Mouse (Mus musculus) 3134 (cell line): Measurements from ENCODE around the gene Fstl4.

ENCODE experiments used
- DNase-seq: peaks from one replicate; pipeline ENCODE4 v3.0.0-alpha.2; 2011; ENCODE audit warnings: low spot score; ENCODE audit not compliant: insufficient read length; ENCODE audit errors: extremely low read depth

Fstl4 gene

DNA sequence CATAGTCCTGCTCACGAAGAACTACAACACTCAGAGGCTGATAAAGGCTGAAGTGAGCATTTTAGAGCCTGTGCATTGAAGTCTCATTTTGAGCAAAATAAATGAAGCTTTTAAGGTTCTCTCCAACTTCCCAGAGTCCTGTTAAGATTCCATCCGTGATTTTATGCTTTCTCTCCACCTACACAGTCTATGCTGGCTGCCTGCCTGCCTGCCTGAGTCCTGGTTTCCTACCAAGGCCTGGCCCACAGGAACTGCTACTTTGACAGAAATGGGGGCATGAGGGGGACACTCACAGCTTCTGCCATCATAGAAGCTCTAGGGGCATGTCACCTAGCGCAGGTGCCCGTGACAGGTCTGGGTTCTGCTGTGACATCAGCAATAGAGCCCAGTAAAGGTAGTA, 125.1 kb downstream of the Fstl4 start:
- no peak for DNase-seq

- DNase-seq, result no peak
Measured at GRCm38 (mm10) chr11:52890156-52890555, 125.7 kb downstream of the Fstl4 start.

- DNase-seq, result no peak
Measured at GRCm38 (mm10) chr11:52904101-52904500, 139.7 kb downstream of the Fstl4 start.

GRCm38 (mm10) chr11:52910788-52911187, 146.4 kb downstream of the Fstl4 start:
- DNase-seq, result no peak

DNA sequence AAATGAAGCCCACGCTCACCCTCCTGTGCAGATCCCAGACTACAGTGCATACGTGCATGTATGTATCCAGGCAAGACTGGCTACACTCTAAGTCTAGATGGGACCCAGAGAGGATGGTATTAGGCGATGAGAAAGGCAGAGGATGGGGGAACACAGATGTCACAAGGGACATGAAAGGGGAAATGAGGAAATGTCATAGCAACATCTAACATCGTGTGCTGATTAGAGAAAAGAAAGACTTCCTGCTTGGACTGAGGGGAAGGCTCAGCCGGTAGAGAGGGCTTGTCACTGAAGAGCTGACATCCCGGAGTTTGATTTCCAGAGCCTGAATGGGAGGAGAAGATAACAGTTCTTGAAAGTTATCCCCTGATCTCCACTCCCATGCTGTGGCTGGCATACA, 150.0 kb downstream of the Fstl4 start:
- no peak for DNase-seq

GRCm38 (mm10) chr11:52915648-52916047, 151.2 kb downstream of the Fstl4 start:
- no peak for DNase-seq

DNA sequence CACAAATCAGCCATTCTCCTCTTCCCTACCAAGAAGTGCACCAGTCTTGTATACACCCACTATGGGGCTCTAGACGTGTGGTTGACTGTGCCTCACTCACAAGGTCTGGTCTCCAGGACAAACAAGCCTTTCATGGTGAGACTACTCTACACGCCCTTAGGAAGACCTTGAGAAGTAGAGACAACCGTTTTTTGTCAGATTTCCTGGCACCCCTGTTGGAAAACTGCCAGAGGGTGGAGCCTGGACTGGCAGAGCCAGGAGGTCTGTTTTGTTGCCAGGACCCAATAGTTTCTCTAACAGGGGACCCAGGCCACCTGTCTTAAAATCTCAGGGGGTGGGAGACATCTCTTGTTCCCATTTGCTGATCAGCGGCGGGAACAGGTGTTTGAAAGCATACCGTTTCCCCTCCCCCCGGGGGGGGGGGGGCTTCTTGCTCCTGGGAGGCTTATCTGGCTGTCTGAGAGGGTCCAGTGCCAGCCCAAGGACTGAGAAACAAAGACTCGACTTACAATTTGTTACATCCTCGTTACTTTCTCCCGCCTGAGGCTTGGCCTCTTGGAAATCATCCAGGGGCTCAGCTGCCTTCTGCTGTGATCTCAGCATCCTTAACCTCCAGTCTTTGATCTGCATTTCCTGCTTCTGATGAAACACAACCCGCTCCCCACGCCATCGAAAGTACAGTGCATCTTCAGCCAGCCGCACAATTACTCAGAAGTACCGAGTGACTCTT, 155.0 kb downstream of the Fstl4 start:
- no peak for DNase-seq

- DNase-seq, result no peak
Measured at GRCm38 (mm10) chr11:52924196-52924595, 159.8 kb downstream of the Fstl4 start.

DNA sequence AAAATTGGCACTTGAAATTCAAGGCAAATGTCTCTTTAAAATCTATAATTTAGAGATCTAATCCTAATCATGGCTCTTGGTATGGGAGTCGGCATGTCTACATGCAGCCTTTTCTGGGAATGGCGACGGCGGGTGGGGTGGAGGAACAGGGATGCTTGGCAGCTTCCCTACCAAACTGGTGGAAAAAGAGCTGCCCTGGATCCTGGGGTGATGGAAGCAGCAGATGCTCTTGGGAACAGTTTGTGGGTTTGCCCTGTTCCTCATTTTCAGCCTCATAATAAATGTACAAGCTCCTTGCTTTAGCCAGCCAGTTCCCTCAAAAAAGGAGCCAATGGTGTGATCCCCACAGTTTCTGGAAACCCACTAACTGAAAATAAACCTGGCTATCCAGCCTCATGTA, 163.9 kb downstream of the Fstl4 start:
- no peak for DNase-seq

DNA sequence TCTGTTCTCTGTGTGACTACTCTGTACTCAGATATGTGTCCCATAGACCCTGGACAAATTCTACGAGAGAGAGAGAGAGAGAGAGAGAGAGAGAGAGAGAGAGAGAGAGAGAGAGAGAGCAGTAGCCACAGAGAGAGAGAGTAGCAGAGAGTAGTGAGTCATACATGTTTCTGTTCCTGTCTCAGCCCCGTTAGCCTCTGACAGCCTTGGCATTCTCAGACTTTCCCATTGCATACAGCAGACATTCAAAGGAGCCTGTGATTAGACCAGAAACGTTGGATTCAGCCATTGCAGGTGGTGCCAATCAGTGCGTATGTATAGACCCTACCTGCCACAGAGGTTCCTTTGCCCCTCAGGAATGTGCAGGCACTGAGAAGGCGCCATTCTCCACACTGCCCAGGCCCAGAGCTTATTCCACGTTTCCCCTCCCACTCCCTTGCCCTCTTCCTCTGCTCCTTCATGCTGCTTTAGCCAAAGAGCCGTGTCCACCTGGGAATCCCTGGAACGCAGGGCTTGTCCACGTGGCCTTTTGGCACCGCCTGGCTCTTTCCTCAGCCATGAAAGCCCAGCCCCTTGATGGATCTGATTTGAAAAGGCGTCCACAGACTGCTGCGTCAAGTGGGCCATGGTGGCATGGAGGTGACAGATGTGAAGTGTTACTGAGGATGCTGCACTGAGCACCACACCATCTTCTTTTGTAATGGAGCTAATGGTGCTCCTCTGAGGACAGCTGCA, 175.1 kb downstream of the Fstl4 start:
- no peak for DNase-seq

DNA sequence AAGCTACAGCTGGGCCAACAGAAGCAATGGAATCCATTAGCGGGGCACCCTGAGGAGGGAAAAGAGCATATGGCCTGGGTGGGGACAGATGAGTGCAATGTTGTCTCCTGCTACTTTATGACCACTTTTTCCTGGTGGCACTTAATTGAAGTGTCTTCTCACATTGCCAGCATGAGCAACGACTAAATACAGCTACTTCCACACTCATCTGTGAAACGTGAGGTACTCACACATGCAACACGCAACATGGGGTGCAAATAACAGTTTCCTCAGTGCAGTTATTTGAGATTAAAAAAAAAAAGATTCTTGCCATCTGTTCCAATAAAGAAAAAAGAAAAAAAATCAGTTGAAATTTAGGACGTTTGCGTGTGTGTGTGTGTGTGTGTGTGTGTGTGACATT, 178.5 kb downstream of the Fstl4 start:
- no peak for DNase-seq

DNA sequence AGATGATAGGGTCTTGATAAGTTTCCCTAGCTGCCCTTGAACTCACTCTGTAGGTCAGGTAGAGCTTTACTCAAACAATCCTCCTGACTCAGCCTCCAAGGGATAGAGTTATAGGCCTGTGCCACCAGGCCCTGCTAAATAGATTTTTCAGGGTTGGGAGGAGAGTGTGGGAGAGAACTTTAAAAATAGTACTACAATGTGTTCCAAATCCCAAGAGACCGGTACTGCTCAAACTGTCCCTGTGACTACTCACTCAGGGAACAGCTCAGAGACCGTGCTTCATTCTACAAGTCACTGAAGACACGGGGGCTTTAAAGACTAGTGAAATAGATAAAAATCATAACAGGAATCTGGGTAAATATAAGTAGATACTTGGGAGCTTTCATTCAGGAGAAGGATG, 190.6 kb downstream of the Fstl4 start:
- no peak for DNase-seq

- no peak for DNase-seq
Measured at GRCm38 (mm10) chr11:52968809-52969208, 204.4 kb downstream of the Fstl4 start.

DNA sequence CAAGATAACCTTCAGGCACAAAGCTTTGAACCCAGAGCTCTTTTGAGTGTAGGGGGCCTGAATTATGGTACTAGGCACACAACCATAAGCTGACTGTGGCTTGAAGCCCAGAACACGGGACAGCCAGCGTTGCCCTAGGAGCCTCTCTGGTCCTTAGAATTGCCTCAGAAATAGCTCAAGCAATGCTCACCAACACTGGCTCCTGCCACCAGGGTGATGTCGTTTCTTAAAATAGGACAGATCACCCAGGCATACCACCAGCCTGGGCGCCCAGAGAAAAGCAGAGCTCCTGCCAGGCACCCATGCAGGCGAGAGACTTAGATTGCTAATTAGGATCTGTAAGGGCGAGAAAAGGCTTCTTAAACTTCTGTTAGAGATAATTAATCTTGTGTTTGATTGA, 206.0 kb downstream of the Fstl4 start:
- DNase-seq, result no peak

- no peak for DNase-seq
Measured at GRCm38 (mm10) chr11:52986986-52987385, 222.6 kb downstream of the Fstl4 start.

DNA sequence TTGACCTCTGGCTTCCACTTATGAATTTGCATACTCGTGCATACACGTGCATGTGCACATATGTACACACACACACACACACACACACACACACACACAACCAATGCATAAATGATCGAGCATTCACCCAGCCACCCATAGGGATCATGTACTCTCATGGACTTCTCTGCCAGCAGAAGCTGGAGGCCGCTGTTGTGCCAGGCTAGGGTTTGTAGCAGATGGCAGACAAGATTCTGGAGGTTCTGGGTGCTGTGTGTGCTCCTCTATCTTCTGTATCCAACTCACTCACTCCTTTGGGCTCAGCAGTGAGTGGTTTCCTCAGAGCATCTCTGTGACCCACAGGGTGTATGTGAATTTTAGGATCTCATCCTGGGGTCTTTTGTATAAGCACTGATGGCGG, 230.3 kb downstream of the Fstl4 start:
- no peak for DNase-seq

- DNase-seq, result no peak
Measured at GRCm38 (mm10) chr11:52996434-52997093, 232.1 kb downstream of the Fstl4 start.

DNA sequence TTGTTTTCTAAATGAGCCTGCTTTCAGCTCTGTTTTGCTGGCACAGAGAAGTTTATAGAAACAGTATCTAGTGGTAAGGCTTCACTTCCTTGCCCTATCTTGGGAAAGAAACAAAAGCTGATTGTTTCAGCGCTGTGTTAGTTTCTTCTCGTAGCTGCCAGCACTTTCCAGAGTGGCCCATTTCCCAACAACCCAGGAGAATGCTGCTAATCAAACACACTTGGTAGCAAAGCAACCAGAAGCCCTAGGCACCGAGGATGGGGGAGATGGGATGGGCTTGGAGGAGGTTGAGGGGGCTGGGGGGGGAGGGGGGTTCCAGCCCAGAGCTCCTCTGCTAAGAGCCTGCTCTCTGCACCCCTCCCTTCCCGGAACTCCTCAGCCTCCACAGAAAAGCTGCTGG, 233.0 kb downstream of the Fstl4 start:
- DNase-seq, result no peak

DNA sequence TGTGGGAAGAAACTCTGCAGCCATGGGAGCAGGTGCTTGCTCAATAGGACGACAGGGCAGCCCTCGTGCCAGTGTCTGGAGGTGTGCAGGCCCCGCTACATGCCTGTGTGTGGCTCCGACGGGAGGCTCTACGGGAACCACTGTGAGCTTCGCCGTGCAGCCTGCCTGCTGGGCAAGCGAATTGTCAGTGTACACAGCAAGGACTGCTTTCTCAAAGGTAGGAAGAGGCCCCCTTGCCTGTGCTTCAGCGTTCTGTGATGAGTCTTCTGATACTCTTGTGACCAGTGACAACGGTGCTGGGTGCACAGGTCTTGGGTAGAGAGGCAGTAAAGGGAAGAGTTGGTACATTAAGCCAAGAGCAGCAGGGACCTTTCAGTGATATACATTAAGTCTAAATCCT, 235.8 kb downstream of the Fstl4 start:
- DNase-seq, result no peak

- DNase-seq, result no peak
Measured at GRCm38 (mm10) chr11:53003361-53003760, 238.9 kb downstream of the Fstl4 start.

DNA sequence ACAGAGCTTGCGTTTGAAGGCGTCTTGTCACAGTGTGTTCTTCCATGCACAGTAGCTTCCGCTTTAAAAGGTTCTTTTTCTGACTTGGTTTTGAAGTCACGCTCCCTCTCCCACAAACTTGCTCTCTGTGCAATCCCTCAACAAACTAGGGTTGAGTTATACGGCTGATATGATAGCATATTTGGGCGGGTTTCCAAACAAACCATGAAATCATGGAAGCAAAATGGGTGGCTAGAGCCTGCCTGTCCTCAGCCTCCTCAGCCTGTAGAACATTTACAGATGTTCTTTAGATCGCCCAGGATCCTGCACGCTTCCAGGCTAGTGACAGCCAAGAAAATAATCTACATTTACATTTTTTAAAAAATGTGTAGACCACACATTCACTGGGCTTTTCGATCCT, 239.4 kb downstream of the Fstl4 start:
- no peak for DNase-seq

- DNase-seq, result no peak
Measured at GRCm38 (mm10) chr11:53009597-53009996, 245.2 kb downstream of the Fstl4 start.
